Mouse (Mus musculus) myocyte (in vitro differentiated cells): ENCODE measurements at regions not wholly inside any gene's neighbourhood (a gene's known extent, or its start where the extent isn't known, plus 50 kb on each side); places are given as distances from the start of the nearest gene placed in this dataset.

Experiments
- CEBPB ChIP-seq: IDR thresholded peaks from 2 replicates; pipeline ENCODE4 v1.6.1; 2011; ENCODE audit warnings: mild to moderate bottlenecking, moderate library complexity; ENCODE audit not compliant: poor library complexity, insufficient read depth, severe bottlenecking
- E2F4 ChIP-seq: IDR thresholded peaks from one replicate; pipeline ENCODE4 v1.6.1; 2011; ENCODE audit warnings: mild to moderate bottlenecking, control low read depth, moderate library complexity; ENCODE audit not compliant: insufficient read depth
- MAX ChIP-seq: IDR thresholded peaks from one replicate; pipeline ENCODE4 v1.6.1; 2011; ENCODE audit warnings: low read depth, mild to moderate bottlenecking, control low read depth
- POLR2A ChIP-seq: IDR thresholded peaks from one replicate; pipeline ENCODE4 v1.6.1; 2011; ENCODE audit warnings: low read depth, mild to moderate bottlenecking, control low read depth, moderate library complexity; ENCODE audit not compliant: insufficient read length

GRCm38 (mm10) chr16:50751495-50752276 lies 160.7 kb upstream of the Ccdc54 start:
- TF ChIP-seq POLR2A, result no peak
- no peak for TF ChIP-seq MAX
- TF ChIP-seq E2F4, result no peak
- no peak for TF ChIP-seq CEBPB
